Mouse (Mus musculus): Measurements from ENCODE around the gene Pagr1a.

Gene Pagr1a

DNA sequence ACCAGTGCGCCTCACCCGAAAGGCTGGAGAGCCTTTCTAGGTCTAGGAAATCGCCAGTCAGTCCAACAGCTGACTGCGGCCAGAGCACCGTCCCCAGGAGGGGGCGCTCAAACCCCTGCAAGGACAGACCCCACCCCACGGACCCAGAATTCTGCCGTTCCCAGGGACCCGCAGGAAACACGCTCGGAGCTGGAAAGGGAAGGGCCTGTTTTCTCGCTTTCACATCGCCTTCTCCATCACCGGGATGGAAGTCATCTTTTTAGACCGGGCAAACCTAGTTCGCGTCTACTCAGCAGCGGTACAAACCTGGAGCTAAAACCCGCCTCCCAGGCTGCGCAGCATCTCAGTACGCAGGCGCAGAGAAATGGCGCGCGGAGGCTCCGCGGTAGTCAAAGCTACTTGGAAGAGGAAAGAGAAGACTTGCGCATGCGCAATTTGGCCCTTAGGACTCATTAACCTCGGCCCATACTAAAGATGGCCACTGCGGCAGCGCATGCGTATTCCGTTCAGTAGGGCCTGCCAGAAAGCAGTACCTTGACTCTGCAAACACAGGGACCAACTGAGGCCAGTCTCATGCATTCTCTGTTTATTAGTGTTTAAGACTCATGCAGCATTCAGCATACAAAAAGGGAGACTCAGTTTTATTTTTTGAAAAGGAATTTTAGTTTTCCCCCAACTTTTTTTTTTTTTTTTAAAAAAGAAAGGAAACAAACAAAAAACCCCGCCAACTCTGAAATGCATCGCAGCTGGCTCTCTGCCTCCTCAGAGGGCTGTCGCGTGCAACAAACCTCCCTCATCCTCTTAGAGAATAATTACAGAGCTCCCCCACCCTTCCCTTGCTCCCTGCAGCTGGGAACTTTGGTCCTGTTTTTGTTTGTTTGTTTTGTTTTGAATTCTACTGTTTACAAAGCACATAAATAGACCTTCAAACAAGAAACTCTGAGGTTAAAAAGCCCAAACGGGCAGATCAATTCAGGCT lies at the start of gene Pagr1a:
Gene Pagr1a, minus strand, starts transcription at position 382 of the 979 bp plus-strand sequence.
- DNase-seq: peak; percentile 100

DNA sequence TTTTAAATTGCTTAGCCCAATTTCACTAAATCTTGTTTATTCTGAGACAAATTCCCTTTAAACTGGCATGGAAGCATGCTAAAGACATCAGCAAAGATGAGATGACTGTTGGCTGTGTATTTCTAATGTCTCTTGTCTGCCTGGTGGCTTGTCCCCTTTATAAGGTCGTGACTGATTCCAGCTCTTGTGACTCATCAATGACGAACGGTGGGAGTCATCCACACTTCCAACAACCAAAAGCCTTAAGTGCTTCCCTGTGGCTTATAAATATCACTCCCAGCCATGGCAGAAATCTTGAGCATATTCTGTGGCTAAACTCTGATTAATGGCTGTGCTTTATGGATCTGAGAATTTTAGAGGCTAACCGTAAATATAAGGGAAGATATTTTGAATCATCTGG lies 49.2 kb upstream of the Pagr1a start:
- no peak for DNase-seq

DNA sequence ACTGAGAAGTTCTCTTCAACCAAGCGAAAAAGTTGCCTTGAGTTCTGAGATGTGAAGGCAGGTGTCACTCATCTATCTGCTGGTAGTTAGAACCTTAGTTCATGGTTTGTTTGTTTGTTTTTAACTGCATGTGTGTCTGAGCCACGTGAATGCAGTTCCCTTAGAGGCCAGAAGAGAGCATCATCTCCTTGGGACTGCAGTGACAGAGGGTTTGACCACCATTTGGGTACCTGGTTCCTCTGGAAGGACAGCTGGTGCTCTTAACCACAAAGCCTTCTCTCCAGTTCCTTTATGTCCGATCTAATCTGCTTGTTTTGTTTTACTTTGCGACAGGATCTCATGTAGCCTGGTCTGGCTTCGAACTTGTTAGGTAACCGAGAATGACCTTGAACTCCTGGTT lies 48.4 kb upstream of the Pagr1a start:
- no peak for DNase-seq

DNA sequence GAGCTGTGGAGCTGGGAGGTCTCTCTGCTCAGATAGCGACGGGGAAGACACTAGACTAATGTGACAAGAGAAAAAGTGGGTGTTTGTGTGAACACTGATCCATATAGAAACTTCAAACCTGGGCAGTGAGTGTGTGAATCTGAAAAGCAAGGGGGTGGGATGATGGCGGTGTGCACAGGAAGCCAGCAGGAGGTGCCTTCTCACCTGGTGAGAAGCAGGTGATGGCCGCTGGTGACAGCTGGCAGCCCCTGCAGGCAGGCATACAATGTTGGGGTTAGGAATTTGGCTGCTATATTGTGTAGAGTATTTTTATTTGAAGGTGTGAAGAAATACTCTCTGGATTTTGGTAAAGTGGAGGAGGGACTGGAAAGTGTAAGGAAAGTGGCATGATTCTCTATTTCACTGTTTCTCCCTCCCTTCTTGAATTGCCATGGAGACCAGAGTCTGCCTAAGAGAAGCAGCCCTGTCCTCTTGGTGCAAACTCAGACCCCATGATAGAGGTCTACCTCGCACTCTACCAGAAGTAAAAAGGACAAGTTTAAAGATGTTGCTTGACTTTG lies 38.0 kb upstream of the Pagr1a start:
- DNase-seq: no peak

DNA sequence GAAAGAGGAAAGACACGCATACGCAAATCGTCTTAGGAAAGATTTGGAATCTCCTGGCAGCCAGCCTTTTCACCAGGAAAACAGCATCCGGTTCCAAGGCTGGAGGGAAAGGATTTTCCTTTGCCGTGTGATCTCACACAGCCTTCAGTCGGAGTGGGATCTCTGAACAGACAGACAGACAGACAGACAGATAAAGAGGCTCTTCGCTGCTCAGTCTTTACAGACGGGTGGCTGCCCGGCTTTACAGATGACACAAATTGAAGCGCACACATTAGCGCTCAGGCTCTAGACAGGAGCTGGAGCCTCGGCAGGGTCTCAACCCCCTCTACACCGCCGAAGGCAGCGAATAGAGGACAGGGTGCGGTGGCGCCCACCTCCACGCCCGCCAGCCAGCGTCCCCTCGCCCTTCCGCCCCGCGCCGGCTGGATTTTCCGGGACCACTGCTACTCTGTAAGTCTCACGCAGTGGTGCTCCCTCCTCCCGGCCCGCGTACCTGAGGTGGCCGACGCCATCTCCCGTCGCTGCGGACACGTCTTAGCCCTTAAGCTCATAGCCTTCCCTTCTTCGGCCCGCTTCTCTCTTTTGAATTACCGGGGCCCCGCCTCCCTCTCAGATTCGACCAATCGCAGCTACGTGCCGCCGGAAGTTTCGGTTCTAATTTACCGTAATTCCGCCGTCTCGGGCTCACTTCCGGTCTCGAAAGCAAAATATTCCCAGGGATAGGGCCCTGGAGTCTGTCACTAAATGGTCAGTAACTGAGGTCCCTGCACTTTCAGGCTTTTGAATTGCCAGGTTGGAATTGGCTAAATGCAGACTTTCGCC lies 24.9 kb upstream of the Pagr1a start, which contains the start of gene Kif22:
Gene Kif22, minus strand, starts transcription at position 621 of the 822 bp plus-strand sequence.
- peak; percentile 99 for DNase-seq

DNA sequence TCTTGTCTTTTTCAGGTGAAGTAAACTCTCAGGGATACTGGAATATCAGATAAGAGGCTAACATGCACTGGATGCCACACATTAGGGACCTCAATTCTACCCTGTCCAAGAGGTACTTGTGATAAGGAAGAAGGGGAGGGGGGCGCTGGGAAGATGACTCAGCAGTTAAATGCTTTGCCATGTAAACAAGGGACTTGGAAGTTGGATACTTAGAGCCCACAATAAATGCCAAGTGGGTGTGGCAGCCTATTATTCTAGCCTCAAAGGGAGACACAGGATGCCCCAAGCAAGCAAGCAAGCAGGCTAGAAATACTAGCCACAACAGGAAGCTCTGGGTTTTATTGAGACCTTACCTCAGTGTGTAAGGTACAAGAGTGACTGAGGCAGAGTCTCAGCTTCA lies 14.1 kb upstream of the Pagr1a start:
- DNase-seq: peak; percentile 89

DNA sequence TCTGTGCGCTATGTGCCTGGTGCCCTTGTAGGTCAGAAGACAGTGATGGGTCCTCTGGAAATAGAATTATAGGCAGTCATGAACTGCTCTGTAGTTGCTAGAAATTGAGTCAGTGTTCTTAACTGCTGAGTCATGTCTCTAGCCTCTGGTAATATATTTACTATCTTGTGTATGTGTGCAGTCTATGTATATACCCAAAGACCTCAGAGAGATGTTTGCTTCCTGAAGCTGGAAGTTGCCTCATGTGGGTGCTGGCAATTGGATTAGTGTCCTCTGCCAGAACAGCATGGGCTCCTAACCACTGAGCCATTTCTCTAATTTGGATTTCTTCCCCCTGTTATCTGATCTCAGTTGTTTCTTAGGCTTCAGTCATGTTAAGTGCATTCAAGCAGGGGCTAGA lies 13.0 kb upstream of the Pagr1a start:
- no peak for DNase-seq

DNA sequence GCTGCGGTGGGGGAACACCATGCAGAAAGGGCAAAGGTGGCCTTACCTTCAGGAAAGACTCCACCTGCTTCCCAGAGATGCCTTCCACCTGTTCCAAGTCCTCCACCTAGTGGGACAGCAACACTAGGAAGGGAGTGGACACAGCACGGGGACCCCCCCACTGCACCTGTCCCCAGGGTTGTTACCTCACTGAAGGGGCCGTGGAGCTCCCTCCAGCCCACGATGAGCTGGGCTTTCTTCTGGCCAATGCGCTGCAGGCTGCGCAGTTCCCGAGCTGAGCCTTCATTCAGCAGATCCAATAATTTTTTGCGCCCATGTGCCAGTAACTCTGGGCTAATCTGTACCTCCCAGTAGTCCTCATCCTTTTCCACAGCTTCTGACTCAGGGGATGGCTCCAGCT lies 10.7 kb upstream of the Pagr1a start:
- no peak for DNase-seq

DNA sequence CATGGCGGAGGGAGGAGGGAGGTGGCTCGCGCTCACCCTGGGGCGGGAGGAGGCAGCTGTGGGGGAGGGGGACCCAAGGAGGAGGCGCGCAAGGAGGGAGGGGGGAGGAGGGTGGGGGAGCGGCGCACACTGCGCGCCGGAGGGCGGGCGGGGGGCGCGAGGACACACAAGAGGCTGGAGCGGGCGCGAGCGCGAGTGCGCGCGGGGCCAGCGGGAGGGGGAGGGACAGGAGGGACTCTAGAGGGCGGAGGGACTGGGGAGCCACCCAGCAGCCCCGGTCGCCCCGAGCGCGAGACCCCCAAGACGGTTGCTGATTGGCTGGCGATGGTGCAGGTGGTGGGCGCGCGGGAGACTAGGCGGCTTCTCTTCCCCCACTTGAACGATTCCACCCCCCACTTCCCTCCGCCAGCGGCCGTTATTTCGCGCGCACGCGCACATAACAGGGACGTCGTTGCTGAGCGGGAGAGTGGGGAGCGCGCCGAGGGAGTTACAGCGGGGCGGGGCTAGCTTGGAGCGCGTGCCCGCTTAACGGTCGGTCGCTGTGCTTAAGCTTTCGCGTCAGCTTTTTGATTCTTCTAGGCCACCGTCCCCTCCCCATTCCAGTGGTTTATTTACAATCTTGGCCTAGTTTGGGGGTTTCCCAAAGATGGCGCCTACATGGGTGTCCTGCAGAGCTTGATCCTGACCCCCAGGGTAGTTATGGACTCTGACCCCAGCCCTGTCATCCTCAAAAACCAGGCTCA lies 10.0 kb upstream of the Pagr1a start, which contains the start of gene Maz:
Gene Maz, minus strand, starts transcription at position 54 of the 743 bp plus-strand sequence.
- peak; percentile 100 for DNase-seq

DNA sequence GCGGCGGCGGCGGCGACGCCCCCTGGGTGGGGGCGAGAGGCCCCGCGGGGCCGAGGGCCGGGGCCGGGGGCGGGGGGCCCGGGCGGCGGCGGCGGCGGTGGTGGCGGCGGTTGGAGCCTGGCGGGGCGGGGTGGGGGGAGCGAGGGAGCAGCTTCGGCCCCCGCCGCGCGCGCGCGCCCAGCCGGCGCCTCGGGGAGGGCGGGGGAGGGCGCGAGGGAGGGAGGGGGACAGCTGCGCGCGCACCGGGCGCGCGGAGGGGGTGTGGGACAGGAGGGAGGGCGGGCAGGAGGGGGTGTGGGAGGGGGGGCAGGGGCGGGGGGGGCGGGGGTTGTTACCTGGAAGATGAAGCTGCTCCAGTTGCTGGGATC lies 9.4 kb upstream of the Pagr1a start:
- no peak for DNase-seq

DNA sequence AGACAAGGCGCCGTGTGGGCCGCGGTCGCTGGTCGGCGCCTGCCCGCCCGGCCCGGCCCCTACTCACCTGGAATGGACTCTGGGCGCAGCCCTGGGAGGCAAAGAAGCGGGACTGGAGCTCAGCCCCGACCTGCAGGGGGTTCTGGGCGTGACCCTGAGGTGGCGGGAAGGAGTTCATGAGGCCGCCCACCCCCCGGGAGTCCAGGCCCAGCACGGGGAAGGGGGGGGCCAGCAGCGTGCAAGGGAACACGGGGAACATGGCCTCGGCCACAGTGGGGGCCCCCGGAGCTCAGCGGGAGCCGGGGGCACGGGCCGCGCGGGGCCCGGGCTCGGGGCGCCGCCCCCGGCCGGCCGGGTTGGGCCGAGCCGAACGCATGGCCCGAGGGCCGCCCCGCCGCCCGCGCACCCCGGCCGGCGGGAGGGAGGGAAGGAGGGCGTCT lies 9.0 kb upstream of the Pagr1a start:
- peak; percentile 98 for DNase-seq

DNA sequence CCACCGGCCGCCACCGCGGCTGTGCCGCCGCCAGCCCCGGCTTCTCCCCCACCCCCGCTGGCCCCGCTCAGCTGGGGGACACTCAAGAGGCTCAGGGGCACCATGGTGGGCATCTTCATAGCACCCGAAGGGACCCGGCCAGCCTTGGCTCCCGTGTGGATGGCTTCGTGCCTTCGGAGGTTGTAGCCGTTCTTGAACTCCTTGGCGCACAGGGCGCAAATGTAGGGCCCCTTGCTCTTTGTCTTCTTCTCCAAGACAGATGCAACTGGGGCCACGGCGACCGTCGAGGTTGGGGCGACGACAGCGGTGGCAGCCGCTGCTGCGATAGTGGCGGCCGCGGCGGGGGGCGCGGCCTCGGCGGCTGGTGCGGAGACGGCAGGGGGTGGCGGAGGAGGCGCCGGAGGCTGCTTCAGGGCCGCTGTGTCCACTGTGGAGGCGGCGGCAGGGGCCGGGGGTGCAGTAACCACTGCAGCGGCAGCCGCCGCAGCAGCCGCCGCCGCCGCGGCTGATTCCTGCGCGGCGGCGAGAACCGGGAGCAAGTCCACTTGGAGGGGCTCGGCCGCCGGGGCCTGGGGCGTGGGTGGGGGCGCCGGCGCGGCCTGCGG lies 8.5 kb upstream of the Pagr1a start:
- peak; percentile 97 for DNase-seq

DNA sequence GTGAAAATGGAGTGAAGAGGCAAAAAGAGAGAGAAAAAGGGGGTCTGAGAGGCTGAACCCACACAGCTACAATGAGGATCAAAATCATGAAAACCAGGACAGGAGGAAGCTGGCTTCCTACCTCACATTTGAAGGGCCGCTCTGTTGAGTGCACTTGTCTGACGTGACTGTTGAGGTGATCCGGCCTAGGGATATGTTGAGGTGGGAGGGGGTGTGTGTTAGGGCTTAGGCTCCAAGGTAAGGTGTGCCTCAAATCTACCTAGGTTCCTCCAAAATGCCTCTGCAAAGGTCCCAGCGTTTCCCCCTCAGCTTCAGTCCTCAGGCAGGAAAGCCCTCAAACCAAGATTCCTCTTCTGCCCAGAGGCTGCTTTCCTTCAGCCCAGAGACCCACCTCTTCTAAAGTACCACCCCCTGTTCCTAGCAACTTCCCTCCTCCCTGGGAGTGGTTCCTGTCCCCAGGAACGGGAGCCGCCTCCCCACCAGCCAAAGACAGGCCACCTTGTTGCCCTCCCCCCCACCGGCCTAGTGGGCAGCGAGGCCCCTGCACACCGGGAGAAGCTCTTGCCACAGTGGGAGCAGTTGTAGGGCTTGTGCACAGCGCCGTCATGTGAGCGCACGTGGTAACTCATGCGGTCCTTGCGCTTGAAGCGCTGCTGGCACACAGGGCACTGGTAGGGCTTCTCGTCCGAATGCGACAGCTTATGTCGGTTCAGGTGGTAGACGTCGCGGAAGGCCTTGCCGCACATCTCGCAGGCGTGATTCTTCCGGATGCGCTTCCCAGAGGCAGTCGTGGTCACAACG lies 7.8 kb upstream of the Pagr1a start:
- peak; percentile 99 for DNase-seq

DNA sequence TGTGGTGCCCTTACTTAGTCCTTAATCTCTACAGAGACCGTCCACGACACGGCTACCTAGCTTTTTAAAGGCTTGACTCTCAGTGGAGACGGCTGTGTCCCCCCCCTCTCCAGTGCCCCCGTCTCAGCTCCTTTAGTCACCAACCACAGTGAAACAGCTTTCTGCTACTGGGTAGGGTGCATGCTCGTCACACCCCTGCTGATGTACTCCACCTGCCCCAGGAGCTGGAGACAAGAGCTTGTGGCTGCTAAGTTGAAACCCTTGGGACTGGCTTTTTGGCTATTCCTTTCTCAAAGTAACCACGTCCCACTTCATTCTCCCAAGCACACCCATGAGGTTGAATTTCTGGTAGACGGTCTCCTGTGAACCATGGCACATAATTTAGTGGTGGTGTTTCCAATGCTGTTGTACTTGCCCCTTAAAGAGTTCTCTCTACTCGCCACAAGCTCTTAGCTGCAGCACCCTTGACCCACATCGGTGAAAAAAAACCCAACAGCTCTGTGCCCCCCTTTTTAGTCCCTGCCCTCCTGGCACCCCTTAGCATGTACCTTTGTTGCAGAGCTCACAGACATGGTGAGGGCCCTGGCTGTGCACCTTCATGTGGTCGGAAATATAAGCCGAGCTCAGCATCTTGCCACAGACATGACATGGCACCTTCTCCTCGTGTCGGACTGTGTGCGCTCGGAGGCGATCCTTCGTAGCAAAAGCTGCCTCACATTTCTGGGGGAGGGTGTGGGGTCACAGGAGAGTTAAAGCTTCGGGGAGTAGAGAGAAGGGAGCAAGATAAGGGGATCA lies 6.9 kb upstream of the Pagr1a start:
- peak; percentile 93 for DNase-seq

DNA sequence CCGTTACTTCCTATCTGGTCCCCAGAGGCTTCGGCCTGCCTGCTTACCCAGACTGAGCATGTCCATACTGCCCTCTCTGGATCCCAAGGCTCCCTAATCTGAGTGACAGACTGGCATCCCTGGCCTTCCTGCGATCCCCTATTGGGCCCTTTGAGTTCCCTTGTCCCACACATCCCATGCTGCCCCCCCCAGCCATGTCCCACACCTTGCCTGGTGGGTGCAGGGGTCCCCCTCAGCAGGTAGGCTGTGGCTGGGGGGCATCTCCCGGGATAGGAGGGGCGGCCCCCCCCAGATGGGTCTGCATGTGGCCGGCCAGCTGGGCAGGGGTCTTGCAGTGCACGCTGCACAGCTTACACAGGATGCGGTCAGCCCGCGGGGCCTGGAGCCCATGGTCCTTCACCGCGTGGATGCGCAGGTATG lies 6.1 kb upstream of the Pagr1a start:
- DNase-seq: peak; percentile 96

DNA sequence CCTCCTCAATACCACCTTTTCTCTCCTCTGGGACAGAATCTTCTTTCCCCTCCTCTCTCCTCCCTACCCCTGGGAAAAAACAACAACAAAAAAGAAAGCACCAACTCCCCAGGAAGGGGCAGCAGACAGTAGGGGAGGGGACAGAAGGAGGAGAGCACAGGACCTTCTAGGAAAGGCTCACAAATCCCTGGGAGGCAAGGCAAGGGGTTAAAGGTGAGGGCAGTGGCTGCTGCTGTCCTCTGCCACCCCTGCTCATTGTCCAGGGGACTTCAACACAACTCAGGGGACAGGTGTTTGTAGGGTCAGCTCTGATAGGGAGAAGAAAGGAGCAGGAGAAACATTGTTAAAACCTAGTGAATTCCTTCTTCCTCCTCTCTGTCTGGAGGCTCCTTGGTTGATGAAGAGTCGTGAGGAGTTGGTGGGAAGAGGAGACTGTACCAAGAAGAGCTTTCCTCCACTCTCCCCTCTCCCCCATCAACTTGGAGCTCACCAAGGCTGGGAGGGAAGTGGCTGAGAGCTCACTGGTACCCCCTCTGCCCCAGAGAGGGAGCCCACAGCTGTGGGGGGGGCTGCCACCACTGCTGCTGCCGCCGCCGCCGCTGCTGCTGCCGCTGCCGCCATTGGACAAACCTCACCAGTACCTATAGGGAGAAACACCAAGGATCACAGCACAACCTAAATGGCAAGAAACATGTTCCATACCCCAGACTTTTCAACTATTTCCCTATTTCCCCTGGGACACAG lies 5.5 kb upstream of the Pagr1a start:
- no peak for DNase-seq

DNA sequence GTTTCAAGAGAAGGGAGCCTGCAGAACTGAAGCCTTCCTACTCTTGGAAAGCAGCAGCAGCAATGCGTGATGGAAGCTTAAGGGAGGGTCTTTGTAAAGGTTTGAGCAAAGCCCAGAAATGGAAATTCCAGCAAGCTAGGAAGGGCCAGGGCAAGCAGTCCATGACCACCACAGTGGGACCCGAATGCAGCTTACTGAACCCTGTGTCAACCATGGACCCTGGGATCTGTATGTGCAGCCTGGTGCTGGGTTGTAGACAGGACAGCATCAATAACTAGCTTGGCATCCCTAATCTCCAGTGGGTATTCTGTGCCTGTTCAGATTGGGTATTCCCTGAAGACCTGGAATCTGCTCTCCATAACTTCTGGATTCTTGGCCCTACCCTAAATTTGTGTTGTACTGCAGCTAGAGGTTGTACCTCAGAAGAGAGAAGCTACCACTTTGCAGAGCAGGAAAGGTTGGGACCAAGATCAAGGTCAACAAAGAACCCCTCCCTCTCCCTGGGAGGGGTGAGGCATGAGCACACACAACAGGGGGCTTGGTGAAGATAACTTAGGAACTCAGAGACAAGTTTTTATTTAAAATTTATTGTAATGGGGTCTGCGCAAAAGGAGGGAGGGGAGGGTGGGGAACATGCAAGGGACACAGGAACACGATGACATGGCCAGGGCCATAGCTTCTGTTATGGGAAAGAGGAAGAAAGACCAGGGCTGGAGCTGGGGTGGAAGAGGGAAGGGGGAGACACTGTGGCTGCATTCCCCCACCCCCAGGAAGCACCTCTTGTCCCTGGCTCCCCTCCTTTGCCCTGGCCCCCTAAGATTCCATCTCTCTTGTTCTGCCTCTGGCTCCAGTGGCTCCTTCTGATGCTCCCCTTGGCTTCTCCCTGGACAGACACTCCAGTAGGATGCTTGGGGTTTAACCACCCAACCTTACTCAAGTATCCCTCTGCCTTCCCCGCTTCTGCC lies 4.7 kb upstream of the Pagr1a start:
- DNase-seq: peak; percentile 91

DNA sequence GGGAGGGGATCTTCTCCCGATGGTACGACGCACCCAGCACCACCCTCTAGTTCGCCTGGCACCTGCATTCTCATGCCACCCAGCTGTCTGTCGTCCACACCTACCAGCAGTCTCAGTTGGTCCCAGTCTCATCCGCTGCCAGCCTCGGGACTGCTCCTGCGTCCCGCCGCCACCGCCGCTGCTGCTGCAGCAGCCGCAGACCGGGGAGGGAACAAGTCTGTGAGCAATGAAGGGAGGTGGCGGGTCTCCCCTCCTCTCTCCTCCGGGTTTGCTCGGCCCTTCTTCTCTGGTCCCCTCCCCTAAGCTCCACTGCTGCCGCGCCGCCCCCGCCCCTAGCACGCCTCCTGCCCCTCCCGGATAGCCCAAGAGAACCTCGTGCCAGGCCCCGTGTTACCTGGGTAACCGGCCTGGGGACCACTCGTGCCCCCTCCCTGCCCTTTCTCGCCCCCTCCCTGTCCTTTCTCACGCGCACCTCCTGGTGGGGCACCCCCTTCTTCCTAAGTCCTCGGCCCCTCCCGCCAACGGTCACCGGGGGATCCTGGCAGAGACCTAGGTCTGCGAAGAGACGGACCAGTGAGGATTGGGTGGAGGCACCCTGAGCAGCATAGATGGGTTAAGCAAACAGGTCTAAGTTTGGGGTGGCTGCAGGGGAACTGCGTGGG lies 3.9 kb upstream of the Pagr1a start, which contains the start of the genes Gm42742 and Prrt2:
Gene Gm42742, minus strand, starts transcription at position 197 of the 662 bp plus-strand sequence.
Gene Prrt2, minus strand, starts transcription at position 311 of the 662 bp plus-strand sequence.
- peak; percentile 98 for DNase-seq

All from heart, adult 11 months (tissue).